Mouse (Mus musculus): ENCODE results near the gene Phc2.

GRCm38 (mm10) chr4:128751006-128751405, 96.5 kb downstream of the Phc2 start:
- TF ChIP-seq CTCF (conservative IDR thresholded peaks at IDR 0.05; ENCODE audit: insufficient read depth, insufficient read length, low read depth, low read length) (peak; percentile 33; the same call in 1 of the 2 replicates), POLR2A (IDR thresholded peaks at IDR 0.05; ENCODE audit: low read depth, low read length) (no peak)

All from kidney, adult 2 months (tissue).